Mouse (Mus musculus) frontal cortex, postnatal 10 days (tissue): ENCODE measurements around the gene Cggbp1.
"Not testable (repeated sequence)": the region's sequence is repeated elsewhere in the genome, so short reads cannot be mapped to it uniquely, and the experiment has no call there.

Experiments used
- DNase-seq, 2 experiments: peaks; one replicate each; pipeline ENCODE4 v3.0.0; 2022; ENCODE audit warnings: low spot score in 2 of 2, mixed read lengths in 1 of 2

Cggbp1 gene

GRCm38 (mm10) chr16:64851563-64852362 lies at the start of gene Cggbp1, which contains the start of gene Zfp654:
TSS of gene Cggbp1 (plus strand) at chr16:64851996.
TSS of gene Zfp654 (minus strand) at chr16:64851652.
- peak; percentile 100 for DNase-seq

- DNase-seq = no peak
These were observed 48.8 kb upstream of the Cggbp1 start for GRCm38 (mm10) chr16:64803041-64803440.

- DNase-seq = no peak
These were observed 34.6 kb upstream of the Cggbp1 start for GRCm38 (mm10) chr16:64817094-64817765.

- DNase-seq = no peak
These were observed 27.9 kb upstream of the Cggbp1 start for GRCm38 (mm10) chr16:64823890-64824289.

GRCm38 (mm10) chr16:64824474-64824873 lies 27.3 kb upstream of the Cggbp1 start:
- no peak for DNase-seq

- no peak for DNase-seq
These were observed 21.5 kb upstream of the Cggbp1 start for GRCm38 (mm10) chr16:64830291-64830690.

GRCm38 (mm10) chr16:64835996-64836545 lies 15.7 kb upstream of the Cggbp1 start:
- DNase-seq = no peak

GRCm38 (mm10) chr16:64836709-64837108 lies 15.1 kb upstream of the Cggbp1 start:
- DNase-seq = no peak

- no peak for DNase-seq
These were observed 10.1 kb upstream of the Cggbp1 start for GRCm38 (mm10) chr16:64841481-64842373.

- DNase-seq = no peak
These were observed 9.4 kb upstream of the Cggbp1 start for GRCm38 (mm10) chr16:64842374-64842729.

- no peak for DNase-seq
These were observed 5.8 kb upstream of the Cggbp1 start for GRCm38 (mm10) chr16:64845947-64846346.

GRCm38 (mm10) chr16:64850287-64851084 lies 1.3 kb upstream of the Cggbp1 start:
- DNase-seq = peak; percentile 48 to 58

- DNase-seq = no peak
These were observed 672 bp upstream of the Cggbp1 start for GRCm38 (mm10) chr16:64851085-64851562.

- DNase-seq = peak; percentile 11 to 43
These were observed 660 bp downstream of the Cggbp1 start for GRCm38 (mm10) chr16:64852441-64852871.

- no peak for DNase-seq
These were observed 1.1 kb downstream of the Cggbp1 start for GRCm38 (mm10) chr16:64852891-64853290.

GRCm38 (mm10) chr16:64856946-64857345 lies 5.2 kb downstream of the Cggbp1 start:
- DNase-seq = no peak

- not testable (repeated sequence) for DNase-seq
These were observed 14.0 kb downstream of the Cggbp1 start for GRCm38 (mm10) chr16:64865841-64866240.

- DNase-seq = no peak
These were observed 16.8 kb downstream of the Cggbp1 start for GRCm38 (mm10) chr16:64868613-64869012.

GRCm38 (mm10) chr16:64869621-64870020 lies 17.8 kb downstream of the Cggbp1 start:
- no peak for DNase-seq

GRCm38 (mm10) chr16:64872296-64872695 lies 20.5 kb downstream of the Cggbp1 start:
- DNase-seq = no peak

GRCm38 (mm10) chr16:64872841-64873240 lies 21.0 kb downstream of the Cggbp1 start:
- no peak for DNase-seq
